Mouse (Mus musculus): ENCODE results near the gene Nagpa. TPM values are rescaled to one million over a fixed set of nuclear protein-coding genes. Genes with fewer than 3 reads are reported as not detected.

Gene Nagpa
- polyA plus RNA-seq, 1 experiment = 31.4 TPM

- DNase-seq (ENCODE audit: low read depth, low spot score) = peak; percentile 64
- WGBS = 2% methylated on average over 26 of the region's 26 CpGs
These were observed 57.3 kb downstream of the Nagpa start for GRCm38 (mm10) chr16:5146367-5147036.

GRCm38 (mm10) chr16:5145570-5145969 lies 58.2 kb downstream of the Nagpa start:
- under 1% methylated on average over 7 of the region's 7 CpGs for WGBS
- no peak for DNase-seq (ENCODE audit: low read depth, low spot score)

Other genes with a start within 250 kb of the Nagpa start
- gene Anks3, start 239.8 kb downstream of the Nagpa start, polyA plus RNA-seq (2012; rRNA removed) = 25.2 and 44.5 TPM in 2 replicates
- 0.11 and 0.44 TPM in 2 replicates for gene Sept12, start 206.2 kb downstream of the Nagpa start, polyA plus RNA-seq (2012; rRNA removed)
- gene Smim22, start 196.7 kb downstream of the Nagpa start, polyA plus RNA-seq (2012; rRNA removed) = 436 and 466 TPM in 2 replicates
- gene Rogdi, start 190.5 kb downstream of the Nagpa start, polyA plus RNA-seq (2012; rRNA removed) = 46.1 and 51.6 TPM in 2 replicates
- 52.5 and 65.5 TPM in 2 replicates for gene Glyr1, start 154.1 kb downstream of the Nagpa start, polyA plus RNA-seq (2012; rRNA removed)
- 22.4 and 31.1 TPM in 2 replicates for gene Ubn1, start 154.0 kb downstream of the Nagpa start, polyA plus RNA-seq (2012; rRNA removed)
- gene Ppl, start 71.6 kb downstream of the Nagpa start, polyA plus RNA-seq (2012; rRNA removed) = 0.81 and 0.86 TPM in 2 replicates
- gene Sec14l5, start 56.9 kb downstream of the Nagpa start, polyA plus RNA-seq (2012; rRNA removed) = 0.01 TPM in 1 of 2 replicates, not detected in the other
- gene AU021092, start 18.3 kb upstream of the Nagpa start, polyA plus RNA-seq (2012; rRNA removed) = 4.1 and 5.0 TPM in 2 replicates
- gene Alg1, start 29.6 kb upstream of the Nagpa start, polyA plus RNA-seq (2012; rRNA removed) = 32.6 and 35.1 TPM in 2 replicates
- 41.1 and 43.2 TPM in 2 replicates for gene Eef2kmt, start 52.0 kb upstream of the Nagpa start, polyA plus RNA-seq (2012; rRNA removed)